Mouse (Mus musculus) midbrain, embryonic 16.5 days (tissue): ENCODE measurements around the gene Slc25a51. TPM values are rescaled to one million over a fixed set of nuclear protein-coding genes. Genes with fewer than 3 reads are reported as not detected.
A peak's percentile ranks its signal among the peaks of the same experiment; 100 is the strongest.

Experiments used
- ATAC-seq: fragments of 200-750 bp; cut with Nextera tagmentation; 2 replicates; pipeline ENCODE4 v1.8.0; 2017; ENCODE audit warnings: moderate TSS enrichment
- H3K27ac ChIP-seq: fragments of 300-500 bp; sonication (generic); 2 replicates; pipeline ENCODE4 v1.5.1; 2014; ENCODE audit warnings: mild to moderate bottlenecking, low read length, mixed read lengths
- H3K27me3 ChIP-seq: fragments of 300-500 bp; sonication (generic); 2 replicates; pipeline ENCODE4 v1.6.1; 2014; ENCODE audit warnings: low read depth, low read length, mixed read lengths; ENCODE audit not compliant: control insufficient read depth, insufficient read depth
- H3K36me3 ChIP-seq: fragments of 300-500 bp; sonication (generic); 2 replicates; pipeline ENCODE4 v1.6.1; 2014; ENCODE audit warnings: mild to moderate bottlenecking, low read length, moderate library complexity, mixed read lengths; ENCODE audit not compliant: control insufficient read depth, insufficient read depth
- H3K4me1 ChIP-seq: fragments of 300-500 bp; sonication (generic); 2 replicates; pipeline ENCODE4 v1.6.1; 2014; ENCODE audit warnings: mild to moderate bottlenecking, low read length, mixed read lengths; ENCODE audit not compliant: control insufficient read depth, insufficient read depth
- H3K4me2 ChIP-seq: fragments of 300-500 bp; sonication (generic); 2 replicates; pipeline ENCODE4 v1.6.1; 2014; ENCODE audit warnings: mild to moderate bottlenecking, low read length, mixed read lengths
- H3K4me3 ChIP-seq: fragments of 300-500 bp; sonication (generic); 2 replicates; pipeline ENCODE4 v1.5.1; 2014; ENCODE audit warnings: low read depth, mild to moderate bottlenecking, low read length, moderate library complexity, mixed read lengths
- H3K9ac ChIP-seq: fragments of 300-500 bp; sonication (generic); 2 replicates; pipeline ENCODE4 v1.6.1; 2014; ENCODE audit warnings: low read depth, low read length, mixed read lengths
- H3K9me3 ChIP-seq: fragments of 300-500 bp; sonication (generic); replicated peaks from 2 replicates; pipeline ENCODE4 v1.6.1; 2014; ENCODE audit warnings: mild to moderate bottlenecking, low read length, mixed read lengths; ENCODE audit not compliant: control insufficient read depth, poor library complexity, severe bottlenecking
- WGBS: fragments of 180-500 bp; shearing (Covaris S2); extraction: QIAGEN DNeasy Blood & Tissue Kit; methylation state at CpG from one replicate; pipeline ENCODE4 v1.1.7; 2014; 5-methylcytosine and 5-hydroxymethylcytosine counted together
- polyA plus RNA-seq: library from polyadenylated mRNA; unstranded; fragments of >200 nt; fragmentation: Nextera tagmentation; extraction: Ambion mirVana; gene quantifications from 2 replicates; pipeline ENCODE4 v1.2.1, GENCODE M21; 2015

The Slc25a51 gene
- polyA plus RNA-seq, 1 experiment from 2014 or later, result 70.6 TPM

GRCm38 (mm10) chr4:45419051-45419450 is 10.5 kb upstream of the Slc25a51 start:
- 78% methylated on average over 4 of the region's 4 CpGs for WGBS
- Histone ChIP-seq H3K36me3 (no peaks in the 10 kb centered on the region), H3K4me2 (no peak overlapping the region), H3K27me3 (no peaks in the 10 kb centered on the region), H3K27ac (no peak overlapping the region), H3K4me1 (peaks cover 10% of the 10 kb centered on the region), H3K9me3 (no peaks in the 10 kb centered on the region), H3K4me3 (no peak overlapping the region), H3K9ac (no peak overlapping the region)
- 0 out of 2 replicates have a peak, but pooled peaks have one; percentile 9 for ATAC-seq

GRCm38 (mm10) chr4:45418229-45418950 is 9.8 kb upstream of the Slc25a51 start:
- 0 out of 2 replicates have a peak overlapping the region, but pooled peaks have one; percentile 37 for H3K9ac ChIP-seq
- H3K4me1 ChIP-seq, result peaks cover 10% of the 10 kb centered on the region
- H3K27ac ChIP-seq, result no peak overlapping the region
- H3K27me3 ChIP-seq, result no peaks in the 10 kb centered on the region
- H3K4me2 ChIP-seq, result peak overlapping the region; percentile 40
- peak; percentile 41; the same call in 1 of the 2 replicates for ATAC-seq
- H3K4me3 ChIP-seq, result no peak overlapping the region
- no peaks in the 10 kb centered on the region for H3K36me3 ChIP-seq
- WGBS, result 10% methylated on average over 10 of the region's 11 CpGs
- H3K9me3 ChIP-seq, result no peaks in the 10 kb centered on the region

GRCm38 (mm10) chr4:45416314-45416713 is 7.7 kb upstream of the Slc25a51 start:
- no peak overlapping the region for H3K4me2 ChIP-seq
- H3K36me3 ChIP-seq, result no peaks in the 10 kb centered on the region
- no peak overlapping the region for H3K4me3 ChIP-seq
- H3K27ac ChIP-seq, result no peak overlapping the region
- H3K4me1 ChIP-seq, result peaks cover 8% of the 10 kb centered on the region
- H3K27me3 ChIP-seq, result no peaks in the 10 kb centered on the region
- no peak overlapping the region for H3K9ac ChIP-seq
- no peaks in the 10 kb centered on the region for H3K9me3 ChIP-seq
- ATAC-seq, result no peak
- 74% methylated on average over 7 of the region's 7 CpGs for WGBS

GRCm38 (mm10) chr4:45413674-45414338 is 5.2 kb upstream of the Slc25a51 start:
- H3K27me3 ChIP-seq, result no peaks in the 10 kb centered on the region
- H3K4me2 ChIP-seq, result no peak overlapping the region
- no peak overlapping the region for H3K27ac ChIP-seq
- WGBS, result 87% methylated on average over 9 of the region's 9 CpGs
- H3K36me3 ChIP-seq, result no peaks in the 10 kb centered on the region
- no peak for ATAC-seq
- H3K9ac ChIP-seq, result no peak overlapping the region
- H3K4me3 ChIP-seq, result no peak overlapping the region
- peaks cover 4% of the 10 kb centered on the region for H3K4me1 ChIP-seq
- no peaks in the 10 kb centered on the region for H3K9me3 ChIP-seq

GRCm38 (mm10) chr4:45412433-45413192 is 4.0 kb upstream of the Slc25a51 start:
- H3K9me3 ChIP-seq, result no peaks in the 10 kb centered on the region
- H3K27ac ChIP-seq, result no peak overlapping the region
- no peak overlapping the region for H3K9ac ChIP-seq
- no peak overlapping the region for H3K4me2 ChIP-seq
- 73% methylated on average over 16 of the region's 16 CpGs for WGBS
- no peak for ATAC-seq
- H3K4me1 ChIP-seq, result peaks cover 1% of the 10 kb centered on the region
- H3K4me3 ChIP-seq, result no peak overlapping the region
- H3K27me3 ChIP-seq, result no peaks in the 10 kb centered on the region
- no peaks in the 10 kb centered on the region for H3K36me3 ChIP-seq

GRCm38 (mm10) chr4:45411181-45411790 is 2.7 kb upstream of the Slc25a51 start:
- Histone ChIP-seq H3K4me3 (no peak overlapping the region), H3K9ac (no peak overlapping the region), H3K36me3 (no peaks in the 10 kb centered on the region), H3K4me2 (no peak overlapping the region), H3K27ac (no peak overlapping the region), H3K9me3 (no peaks in the 10 kb centered on the region), H3K27me3 (no peaks in the 10 kb centered on the region), H3K4me1 (peaks cover 15% of the 10 kb centered on the region)
- ATAC-seq, result no peak
- WGBS, result 90% methylated on average over 8 of the region's 8 CpGs

- Histone ChIP-seq H3K9me3 (no peaks in the 10 kb centered on the region), H3K27me3 (no peaks in the 10 kb centered on the region), H3K4me2 (peak overlapping the region; percentile 92), H3K9ac (peak overlapping the region; percentile 79), H3K36me3 (0 out of 2 replicates have a peak, but pooled peaks cover 3% of the 10 kb centered on the region), H3K4me3 (peak overlapping the region; percentile 58), H3K27ac (peak overlapping the region; percentile 83), H3K4me1 (peaks cover 24% of the 10 kb centered on the region)
- 2% methylated on average over 10 of the region's 10 CpGs for WGBS
- peak; percentile 47 for ATAC-seq
Measured at GRCm38 (mm10) chr4:45409270-45409669, 704 bp upstream of the Slc25a51 start.

GRCm38 (mm10) chr4:45407703-45408334 is 747 bp downstream of the Slc25a51 start:
- Histone ChIP-seq H3K4me1 (peaks cover 24% of the 10 kb centered on the region), H3K9ac (peak overlapping the region; percentile 79), H3K36me3 (0 out of 2 replicates have a peak, but pooled peaks cover 6% of the 10 kb centered on the region), H3K4me2 (peak overlapping the region; percentile 92), H3K27me3 (no peaks in the 10 kb centered on the region), H3K9me3 (no peaks in the 10 kb centered on the region), H3K27ac (peak overlapping the region; percentile 83), H3K4me3 (peak overlapping the region; percentile 58)
- under 1% methylated on average over 19 of the region's 19 CpGs for WGBS
- ATAC-seq, result no peak; the same call in 1 of the 2 replicates
